Mouse (Mus musculus) T-helper 1 cell (primary cell): Measurements from ENCODE around the gene Utp11.

ENCODE experiments used
- in situ Hi-C: fragments of 300-600 bp; cut with MboI, MseI; formaldehyde crosslinking; loops from one replicate; pipeline ENCODE4 v1.15.1; 2025; ENCODE audit warnings: high pct_unique_total_duplicates

Gene Utp11

DNA sequence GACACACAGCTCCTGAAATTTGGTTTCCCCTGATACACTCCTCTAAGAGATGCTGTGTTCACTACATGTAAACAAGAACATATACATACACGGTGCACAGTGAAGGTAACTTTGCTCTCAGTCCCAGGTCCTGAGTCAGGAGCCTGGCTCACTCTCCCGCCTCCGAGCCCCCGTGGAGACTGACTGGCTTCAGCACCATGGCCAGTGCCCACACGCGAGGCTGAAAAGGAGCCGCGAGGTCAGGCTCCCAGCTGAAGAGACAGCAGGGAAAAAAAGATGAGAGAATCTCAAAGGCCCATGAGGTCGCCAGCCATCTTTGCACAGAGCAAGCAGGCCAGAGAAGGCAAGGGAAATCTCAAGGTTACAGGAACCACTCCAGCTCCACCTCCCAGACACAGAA is 60.1 kb downstream of the Utp11 start:
- in situ Hi-C loops, result no loop called here

DNA sequence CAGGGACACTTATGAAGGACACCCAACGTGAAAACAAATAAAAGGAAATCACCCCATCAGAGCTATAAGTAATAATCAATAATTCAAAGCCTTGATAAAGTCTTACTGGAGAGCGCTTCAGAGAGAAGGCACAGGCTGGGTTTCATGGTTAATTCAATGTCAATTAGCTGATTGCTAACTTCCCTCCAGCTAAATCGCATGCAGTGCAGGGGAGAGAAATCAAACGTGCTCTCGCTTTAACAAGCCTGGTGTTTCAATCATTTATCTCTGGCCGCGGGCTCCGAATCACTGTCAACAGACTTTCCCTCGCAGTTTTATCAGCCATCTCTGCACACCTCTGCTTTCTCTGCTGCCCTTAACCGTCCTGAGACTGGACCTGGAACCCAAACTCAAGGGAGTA is 60.5 kb downstream of the Utp11 start:
- in situ Hi-C loops, result no loop called here

DNA sequence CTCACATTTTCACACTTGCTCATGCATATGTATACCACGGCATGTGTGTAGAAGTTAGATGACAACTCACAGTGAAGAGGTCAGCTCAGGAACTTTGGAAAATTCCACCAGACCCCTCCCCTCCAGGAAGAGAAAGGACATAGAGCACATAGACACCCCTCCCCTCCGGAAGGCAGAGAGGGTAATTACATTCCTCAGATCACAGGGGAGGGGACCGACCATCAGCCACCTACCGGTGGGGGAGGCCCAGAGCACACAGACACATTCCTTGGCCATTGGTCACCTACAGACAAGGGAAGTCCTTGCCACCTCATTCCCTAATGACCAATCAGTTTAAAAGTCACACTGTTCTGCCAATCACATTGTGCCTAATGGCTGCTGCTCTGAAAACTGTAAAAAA is 61.9 kb downstream of the Utp11 start:
- in situ Hi-C loops, result no loop called here
